Mouse (Mus musculus): ENCODE measurements around the gene Fiz1. TPM values are rescaled to one million over a fixed set of nuclear protein-coding genes. Genes with fewer than 3 reads are reported as not detected.

Gene Fiz1
- polyA plus RNA-seq, 1 experiment from 2014 or later = 10.1 TPM

DNA sequence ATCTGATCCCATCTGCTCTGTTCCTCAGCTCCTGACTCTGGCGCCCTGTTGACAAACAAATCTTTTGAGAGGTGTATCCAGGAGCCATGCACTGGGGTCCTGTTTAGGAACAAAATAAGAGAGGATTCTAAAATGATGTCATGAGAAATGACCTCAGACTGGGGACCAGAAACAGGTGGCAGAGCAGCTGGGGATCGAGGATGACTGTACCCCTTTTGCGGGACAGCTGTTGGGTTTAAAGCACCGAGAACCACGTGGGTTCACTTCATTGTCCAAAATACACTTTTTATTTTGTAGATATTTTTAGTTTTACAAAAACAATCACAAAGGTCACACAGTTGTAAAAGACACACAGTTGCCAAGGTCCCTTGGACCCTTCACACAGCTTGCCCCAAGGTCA is 49.5 kb downstream of the Fiz1 start:
- DNase-seq (no peak), ATAC-seq (no peak)
- no peak for TF ChIP-seq EP300 (IDR thresholded peaks at IDR 0.05; ENCODE audit: low read depth)
- no peak for TF ChIP-seq CTCF (IDR thresholded peaks at IDR 0.05; ENCODE audit: low read depth)
- no peak overlapping the region for H3K9ac ChIP-seq (replicated peaks)
- H3K27me3 ChIP-seq (ENCODE audit: insufficient read depth, low read length) = no peaks in the 10 kb centered on the region
- H3K36me3 ChIP-seq (replicated peaks; ENCODE audit: insufficient read depth, low read length) = no peaks in the 10 kb centered on the region
- no peak overlapping the region for H3K4me3 ChIP-seq (ENCODE audit: low read depth, low read length)
- H3K4me2 ChIP-seq (ENCODE audit: low read depth, low read length) = no peak overlapping the region
- H3K9me3 ChIP-seq (ENCODE audit: low read length) = no peaks in the 10 kb centered on the region
- no peak overlapping the region for H3K27ac ChIP-seq (ENCODE audit: low read depth)
- 74% methylated on average over 5 of the region's 5 CpGs for WGBS (ENCODE audit: insufficient replicate concordance)
- H3K4me1 ChIP-seq (ENCODE audit: insufficient read depth) = no peaks in the 10 kb centered on the region

- Histone ChIP-seq H3K9ac (replicated peaks) (no peak within 1 kb of the TSS), H3K27ac (ENCODE audit: low read depth) (no peak within 1 kb of the TSS), H3K36me3 (replicated peaks; ENCODE audit: insufficient read depth, low read length) (no peaks in the 10 kb centered on the region), H3K27me3 (ENCODE audit: insufficient read depth, low read length) (no peaks in the 10 kb centered on the region), H3K9me3 (ENCODE audit: low read length) (no peaks in the 10 kb centered on the region), H3K4me1 (ENCODE audit: insufficient read depth) (no peaks in the 10 kb centered on the region), H3K4me3 (ENCODE audit: low read depth, low read length) (no peak within 1 kb of the TSS), H3K4me2 (ENCODE audit: low read depth, low read length) (peak within 1 kb of the TSS; percentile 24; the same call in 1 of the 2 replicates)
- DNase-seq (peak; percentile 84), ATAC-seq (peak; percentile 89)
- TF ChIP-seq EP300 (IDR thresholded peaks at IDR 0.05; ENCODE audit: low read depth) = no peak
- TF ChIP-seq CTCF (IDR thresholded peaks at IDR 0.05; ENCODE audit: low read depth) = peak; percentile 79
- WGBS (ENCODE audit: insufficient replicate concordance) = 3% methylated on average over 10 of the region's 10 CpGs
These were observed 50.2 kb downstream of the Fiz1 start, which contains the start of gene Sbk2 for GRCm38 (mm10) chr7:4964272-4964671. Sbk2 (minus strand) TSS chr7:4964406.

GRCm38 (mm10) chr7:4963527-4963926 is 51.0 kb downstream of the Fiz1 start:
- ATAC-seq (no peak), DNase-seq (no peak)
- Histone ChIP-seq H3K27me3 (ENCODE audit: insufficient read depth, low read length) (no peaks in the 10 kb centered on the region), H3K4me2 (ENCODE audit: low read depth, low read length) (no peak overlapping the region), H3K4me1 (ENCODE audit: insufficient read depth) (no peaks in the 10 kb centered on the region), H3K27ac (ENCODE audit: low read depth) (no peak overlapping the region), H3K9me3 (ENCODE audit: low read length) (no peaks in the 10 kb centered on the region), H3K36me3 (replicated peaks; ENCODE audit: insufficient read depth, low read length) (no peaks in the 10 kb centered on the region), H3K9ac (replicated peaks) (no peak overlapping the region), H3K4me3 (ENCODE audit: low read depth, low read length) (no peak overlapping the region)
- WGBS (ENCODE audit: insufficient replicate concordance) = 58% methylated on average over 5 of the region's 5 CpGs
- TF ChIP-seq CTCF (IDR thresholded peaks at IDR 0.05; ENCODE audit: low read depth) (no peak), EP300 (IDR thresholded peaks at IDR 0.05; ENCODE audit: low read depth) (no peak)

- Histone ChIP-seq H3K9me3 (ENCODE audit: low read length) (no peaks in the 10 kb centered on the region), H3K4me3 (ENCODE audit: low read depth, low read length) (no peak overlapping the region), H3K4me2 (ENCODE audit: low read depth, low read length) (no peak overlapping the region), H3K36me3 (replicated peaks; ENCODE audit: insufficient read depth, low read length) (no peaks in the 10 kb centered on the region), H3K27me3 (ENCODE audit: insufficient read depth, low read length) (no peaks in the 10 kb centered on the region), H3K27ac (ENCODE audit: low read depth) (no peak overlapping the region), H3K9ac (replicated peaks) (no peak overlapping the region), H3K4me1 (ENCODE audit: insufficient read depth) (no peaks in the 10 kb centered on the region)
- DNase-seq (no peak), ATAC-seq (no peak)
- WGBS (ENCODE audit: insufficient replicate concordance) = 77% methylated on average over 10 of the region's 10 CpGs
- no peak for TF ChIP-seq CTCF (IDR thresholded peaks at IDR 0.05; ENCODE audit: low read depth)
- no peak for TF ChIP-seq EP300 (IDR thresholded peaks at IDR 0.05; ENCODE audit: low read depth)
These were observed 57.1 kb downstream of the Fiz1 start for GRCm38 (mm10) chr7:4957361-4957760.

Other genes starting within 250 kb of the Fiz1 start
- gene Fam71e2, start 243.4 kb downstream of the Fiz1 start, polyA plus RNA-seq (2015; fragmentation: Nextera tagmentation; extraction: Ambion mirVana) = not detected in 2 replicates
- 0.07 TPM in 1 of 2 replicates, not detected in the other for gene Il11, start 231.8 kb downstream of the Fiz1 start, polyA plus RNA-seq (2015; fragmentation: Nextera tagmentation; extraction: Ambion mirVana)
- gene Tmem190, start 231.8 kb downstream of the Fiz1 start, polyA plus RNA-seq (2015; fragmentation: Nextera tagmentation; extraction: Ambion mirVana) = 0.34 TPM in 1 of 2 replicates, not detected in the other
- 23.6 and 24.2 TPM in 2 replicates for gene Tmem238, start 225.0 kb downstream of the Fiz1 start, polyA plus RNA-seq (2015; fragmentation: Nextera tagmentation; extraction: Ambion mirVana)
- gene Rpl28, start 221.8 kb downstream of the Fiz1 start, polyA plus RNA-seq (2015; fragmentation: Nextera tagmentation; extraction: Ambion mirVana) = 280 and 288 TPM in 2 replicates
- gene Ube2s, start 202.1 kb downstream of the Fiz1 start, polyA plus RNA-seq (2015; fragmentation: Nextera tagmentation; extraction: Ambion mirVana) = 135 and 139 TPM in 2 replicates
- not detected in 2 replicates for gene Shisa7, start 170.0 kb downstream of the Fiz1 start, polyA plus RNA-seq (2015; fragmentation: Nextera tagmentation; extraction: Ambion mirVana)
- 8.0 and 8.3 TPM in 2 replicates for gene Isoc2b, start 144.4 kb downstream of the Fiz1 start, polyA plus RNA-seq (2015; fragmentation: Nextera tagmentation; extraction: Ambion mirVana)
- 2.3 and 2.4 TPM in 2 replicates for gene Isoc2a, start 137.5 kb downstream of the Fiz1 start, polyA plus RNA-seq (2015; fragmentation: Nextera tagmentation; extraction: Ambion mirVana)
- not detected in 2 replicates for gene Gm36210, start 108.2 kb downstream of the Fiz1 start, polyA plus RNA-seq (2015; fragmentation: Nextera tagmentation; extraction: Ambion mirVana)
- 0.90 and 1.0 TPM in 2 replicates for gene Zfp628, start 99.5 kb downstream of the Fiz1 start, polyA plus RNA-seq (2015; fragmentation: Nextera tagmentation; extraction: Ambion mirVana)
- 0.09 and 0.20 TPM in 2 replicates for gene Nat14, start 92.7 kb downstream of the Fiz1 start, polyA plus RNA-seq (2015; fragmentation: Nextera tagmentation; extraction: Ambion mirVana)
- gene Ssc5d, start 88.9 kb downstream of the Fiz1 start, polyA plus RNA-seq (2015; fragmentation: Nextera tagmentation; extraction: Ambion mirVana) = 0.06 TPM in 2 replicates
- gene Sbk2, start 50.3 kb downstream of the Fiz1 start, polyA plus RNA-seq (2015; fragmentation: Nextera tagmentation; extraction: Ambion mirVana) = 0.09 TPM in 1 of 2 replicates, not detected in the other
- not detected in 2 replicates for gene Sbk3, start 43.5 kb downstream of the Fiz1 start, polyA plus RNA-seq (2015; fragmentation: Nextera tagmentation; extraction: Ambion mirVana)
- 3.2 and 4.0 TPM in 2 replicates for gene Zfp579, start 18.5 kb downstream of the Fiz1 start, polyA plus RNA-seq (2015; fragmentation: Nextera tagmentation; extraction: Ambion mirVana)
- 9.1 and 10.4 TPM in 2 replicates for gene Zfp524, start 282 bp downstream of the Fiz1 start, polyA plus RNA-seq (2015; fragmentation: Nextera tagmentation; extraction: Ambion mirVana)
- 1.8 and 2.1 TPM in 2 replicates for gene Gm44973, start 799 bp upstream of the Fiz1 start, polyA plus RNA-seq (2015; fragmentation: Nextera tagmentation; extraction: Ambion mirVana)
- 1.2 and 1.3 TPM in 2 replicates for gene Zfp865, start 5.7 kb upstream of the Fiz1 start, polyA plus RNA-seq (2015; fragmentation: Nextera tagmentation; extraction: Ambion mirVana)
- gene Ccdc106, start 5.9 kb upstream of the Fiz1 start, polyA plus RNA-seq (2015; fragmentation: Nextera tagmentation; extraction: Ambion mirVana) = 0.12 TPM in 1 of 2 replicates, not detected in the other
- not detected in 2 replicates for gene 4632433K11Rik, start 19.4 kb upstream of the Fiz1 start, polyA plus RNA-seq (2015; fragmentation: Nextera tagmentation; extraction: Ambion mirVana)
- gene Zfp784, start 23.7 kb upstream of the Fiz1 start, polyA plus RNA-seq (2015; fragmentation: Nextera tagmentation; extraction: Ambion mirVana) = 1.9 and 2.4 TPM in 2 replicates
- 3.2 and 4.4 TPM in 2 replicates for gene Zfp580, start 36.8 kb upstream of the Fiz1 start, polyA plus RNA-seq (2015; fragmentation: Nextera tagmentation; extraction: Ambion mirVana)
- 34.7 and 36.8 TPM in 2 replicates for gene U2af2, start 47.4 kb upstream of the Fiz1 start, polyA plus RNA-seq (2015; fragmentation: Nextera tagmentation; extraction: Ambion mirVana)
- 34.7 and 38.0 TPM in 2 replicates for gene Epn1, start 65.5 kb upstream of the Fiz1 start, polyA plus RNA-seq (2015; fragmentation: Nextera tagmentation; extraction: Ambion mirVana)
- not detected in 2 replicates for gene Rfpl4, start 102.3 kb upstream of the Fiz1 start, polyA plus RNA-seq (2015; fragmentation: Nextera tagmentation; extraction: Ambion mirVana)
- 0.42 and 0.78 TPM in 2 replicates for gene Rasl2-9, start 111.3 kb upstream of the Fiz1 start, polyA plus RNA-seq (2015; fragmentation: Nextera tagmentation; extraction: Ambion mirVana)
- not detected in 2 replicates for gene Vmn1r55, start 135.0 kb upstream of the Fiz1 start, polyA plus RNA-seq (2015; fragmentation: Nextera tagmentation; extraction: Ambion mirVana)
- not detected in 2 replicates for gene Vmn1r56, start 182.1 kb upstream of the Fiz1 start, polyA plus RNA-seq (2015; fragmentation: Nextera tagmentation; extraction: Ambion mirVana)
- not detected in 2 replicates for gene Vmn1r57, start 203.8 kb upstream of the Fiz1 start, polyA plus RNA-seq (2015; fragmentation: Nextera tagmentation; extraction: Ambion mirVana)

Data from liver, postnatal 0 days (tissue).